Mouse (Mus musculus) limb, embryonic 11.5 days (tissue): Measurements from ENCODE around the gene Nr1h3. TPM values are rescaled to one million over a fixed set of nuclear protein-coding genes. Genes with fewer than 3 reads are reported as not detected.

Source experiments
- ATAC-seq: fragments of 200-750 bp; cut with Nextera tagmentation; 2 replicates; pipeline ENCODE4 v1.8.0; 2017; ENCODE audit warnings: low read depth; ENCODE audit not compliant: insufficient number of reproducible peaks, low FRiP score, low TSS enrichment
- DNase-seq: peaks from one replicate; pipeline ENCODE4 v3.0.0-alpha.2; 2015; ENCODE audit warnings: low spot score
- H3K27ac ChIP-seq: fragments of 300-500 bp; sonication (generic); replicated peaks from 2 replicates; pipeline ENCODE4 v1.5.1; 2014; ENCODE audit warnings: low read depth, mild to moderate bottlenecking, low read length
- H3K27me3 ChIP-seq: fragments of 300-500 bp; sonication (generic); 2 replicates; pipeline ENCODE4 v1.6.1; 2014; ENCODE audit warnings: mild to moderate bottlenecking, low read length, mixed read lengths; ENCODE audit not compliant: control insufficient read depth, insufficient read depth
- H3K36me3 ChIP-seq: fragments of 300-500 bp; sonication (generic); 2 replicates; pipeline ENCODE4 v1.6.1; 2014; ENCODE audit warnings: mild to moderate bottlenecking, low read length, moderate library complexity, mixed read lengths; ENCODE audit not compliant: control insufficient read depth, insufficient read depth
- H3K4me1 ChIP-seq: fragments of 300-500 bp; sonication (generic); 2 replicates; pipeline ENCODE4 v1.6.1; 2014; ENCODE audit warnings: low read length, mixed read lengths; ENCODE audit not compliant: control insufficient read depth, insufficient read depth
- H3K4me2 ChIP-seq: fragments of 300-500 bp; sonication (generic); 2 replicates; pipeline ENCODE4 v1.6.1; 2014; ENCODE audit warnings: low read depth, mild to moderate bottlenecking, moderate library complexity; ENCODE audit not compliant: severe bottlenecking
- H3K4me3 ChIP-seq: fragments of 300-500 bp; sonication (generic); 2 replicates; pipeline ENCODE4 v1.5.1; 2014; ENCODE audit warnings: low read depth, low read length
- H3K9ac ChIP-seq: fragments of 300-500 bp; sonication (generic); 2 replicates; pipeline ENCODE4 v1.6.1; 2014; ENCODE audit warnings: mild to moderate bottlenecking, low read length
- H3K9me3 ChIP-seq: fragments of 300-500 bp; sonication (generic); 2 replicates; pipeline ENCODE4 v1.6.1; 2016; ENCODE audit warnings: low read length; ENCODE audit not compliant: control insufficient read depth
- WGBS: fragments of 180-500 bp; shearing (Covaris S2); extraction: QIAGEN DNeasy Blood & Tissue Kit; methylation state at CpG from one replicate; pipeline ENCODE4 v1.1.7; 2014; 5-methylcytosine and 5-hydroxymethylcytosine counted together
- polyA plus RNA-seq: library from polyadenylated mRNA; unstranded; fragments of >200 nt; fragmentation: Nextera tagmentation; extraction: Ambion mirVana; gene quantifications from 2 replicates; pipeline ENCODE4 v1.2.1, GENCODE M21; 2014

Gene Nr1h3
- polyA plus RNA-seq, 1 experiment from 2014 or later: 2.0 TPM

GRCm38 (mm10) chr2:91162952-91163351 is 39.7 kb downstream of the Nr1h3 start:
- Histone ChIP-seq H3K36me3 (peaks cover 3% of the 10 kb centered on the region), H3K27ac (no peak overlapping the region), H3K4me1 (no peaks in the 10 kb centered on the region), H3K4me2 (no peak overlapping the region), H3K9ac (no peak overlapping the region), H3K27me3 (no peaks in the 10 kb centered on the region), H3K9me3 (no peaks in the 10 kb centered on the region), H3K4me3 (no peak overlapping the region)
- no peak for DNase-seq
- no peak for ATAC-seq
- WGBS: 78% methylated on average over 4 of the region's 4 CpGs

GRCm38 (mm10) chr2:91160591-91160990 is 42.0 kb downstream of the Nr1h3 start:
- DNase-seq (no peak), ATAC-seq (no peak)
- Histone ChIP-seq H3K9ac (no peak overlapping the region), H3K4me1 (no peaks in the 10 kb centered on the region), H3K4me3 (no peak overlapping the region), H3K27me3 (no peaks in the 10 kb centered on the region), H3K4me2 (no peak overlapping the region), H3K27ac (no peak overlapping the region), H3K36me3 (no peaks in the 10 kb centered on the region; the same call in 1 of the 2 replicates), H3K9me3 (no peaks in the 10 kb centered on the region)
- WGBS: 89% methylated on average over 6 of the region's 6 CpGs

GRCm38 (mm10) chr2:91157002-91157752 is 45.5 kb downstream of the Nr1h3 start:
- Histone ChIP-seq H3K9me3 (no peaks in the 10 kb centered on the region), H3K4me2 (no peak overlapping the region), H3K9ac (no peak overlapping the region), H3K4me1 (no peaks in the 10 kb centered on the region), H3K27ac (no peak overlapping the region), H3K4me3 (no peak overlapping the region), H3K36me3 (peaks cover 2% of the 10 kb centered on the region; the same call in 1 of the 2 replicates), H3K27me3 (no peaks in the 10 kb centered on the region)
- ATAC-seq (no peak), DNase-seq (no peak)
- WGBS: 18% methylated on average over 6 of the region's 6 CpGs

GRCm38 (mm10) chr2:91154091-91154490 is 48.5 kb downstream of the Nr1h3 start:
- Histone ChIP-seq H3K36me3 (peaks cover 2% of the 10 kb centered on the region; the same call in 1 of the 2 replicates), H3K9me3 (no peaks in the 10 kb centered on the region), H3K27me3 (no peaks in the 10 kb centered on the region), H3K4me3 (no peak overlapping the region), H3K27ac (no peak overlapping the region), H3K9ac (no peak overlapping the region), H3K4me2 (no peak overlapping the region), H3K4me1 (no peaks in the 10 kb centered on the region)
- WGBS: 93% methylated on average over 3 of the region's 3 CpGs
- DNase-seq (no peak), ATAC-seq (no peak)

GRCm38 (mm10) chr2:91152885-91153377 is 49.7 kb downstream of the Nr1h3 start:
- H3K9me3 ChIP-seq: no peaks in the 10 kb centered on the region
- no peak for DNase-seq
- WGBS: 83% methylated on average over 3 of the region's 3 CpGs
- no peaks in the 10 kb centered on the region for H3K27me3 ChIP-seq
- no peak overlapping the region for H3K27ac ChIP-seq
- H3K4me3 ChIP-seq: no peak overlapping the region
- H3K4me1 ChIP-seq: no peaks in the 10 kb centered on the region
- no peak overlapping the region for H3K9ac ChIP-seq
- H3K36me3 ChIP-seq: peaks cover 2% of the 10 kb centered on the region; the same call in 1 of the 2 replicates
- no peak overlapping the region for H3K4me2 ChIP-seq
- no peak for ATAC-seq

- H3K4me1 ChIP-seq: no peaks in the 10 kb centered on the region
- no peak overlapping the region for H3K4me2 ChIP-seq
- H3K9me3 ChIP-seq: no peaks in the 10 kb centered on the region
- ATAC-seq (no peak), DNase-seq (no peak)
- peaks cover 2% of the 10 kb centered on the region; the same call in 1 of the 2 replicates for H3K36me3 ChIP-seq
- 70% methylated on average over 1 of the region's 1 CpGs for WGBS
- H3K9ac ChIP-seq: no peak overlapping the region
- no peaks in the 10 kb centered on the region for H3K27me3 ChIP-seq
- H3K4me3 ChIP-seq: no peak overlapping the region
- H3K27ac ChIP-seq: no peak overlapping the region
Measured at GRCm38 (mm10) chr2:91151331-91151730, 51.3 kb downstream of the Nr1h3 start.

GRCm38 (mm10) chr2:91148101-91148500 is 54.5 kb downstream of the Nr1h3 start:
- no peaks in the 10 kb centered on the region for H3K4me1 ChIP-seq
- H3K9ac ChIP-seq: no peak overlapping the region
- H3K27ac ChIP-seq: no peak overlapping the region
- H3K4me3 ChIP-seq: no peak overlapping the region
- H3K4me2 ChIP-seq: no peak overlapping the region
- 0 out of 2 replicates have a peak, but pooled peaks cover 2% of the 10 kb centered on the region for H3K36me3 ChIP-seq
- DNase-seq: no peak
- ATAC-seq: no peak
- H3K27me3 ChIP-seq: no peaks in the 10 kb centered on the region
- no peaks in the 10 kb centered on the region for H3K9me3 ChIP-seq

- Histone ChIP-seq H3K4me1 (no peaks in the 10 kb centered on the region), H3K4me2 (no peak overlapping the region), H3K27me3 (no peaks in the 10 kb centered on the region), H3K9me3 (no peaks in the 10 kb centered on the region), H3K4me3 (no peak overlapping the region), H3K36me3 (no peaks in the 10 kb centered on the region), H3K9ac (no peak overlapping the region), H3K27ac (no peak overlapping the region)
- WGBS: 94% methylated on average over 11 of the region's 11 CpGs
- no peak for ATAC-seq
- no peak for DNase-seq
Measured at GRCm38 (mm10) chr2:91143401-91143800, 59.2 kb downstream of the Nr1h3 start.
